ENCODE assay signal across 10 mouse cellular contexts in the genomic region with DNA sequence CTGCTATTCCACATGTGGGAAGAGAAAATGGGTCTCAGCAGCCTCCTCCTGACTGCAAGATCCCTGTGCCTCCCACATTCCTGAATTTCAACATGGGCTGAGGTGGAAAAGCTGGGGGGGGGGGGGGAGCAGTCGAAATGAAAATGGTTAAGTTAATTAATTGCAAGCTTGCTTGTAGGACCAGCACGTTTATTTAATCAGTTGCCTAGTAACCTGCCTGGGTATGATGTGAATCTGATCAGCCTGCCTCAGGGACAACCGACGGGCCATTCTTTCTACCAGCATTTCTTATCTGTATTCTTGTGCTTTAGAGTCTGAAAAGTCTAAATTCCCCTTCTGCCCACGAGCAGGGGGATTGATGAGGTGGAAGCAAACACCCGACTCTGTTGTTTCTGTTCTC.
DNase-seq lines count a peak whose midpoint lies in the region; ATAC-seq and TF ChIP-seq lines count a peak whose summit lies in the region.
"Had no signal": no experiment of that assay in that cellular context is flagged by ENCODE, and none has a peak within 500 bp of the region (broad histone marks: within the 10 kb centered on the region; RNA-seq: fewer than 3 reads in every experiment).

No protein-coding gene starts in this region.

- no peak overlapping the region for H3K4me3 ChIP-seq in intestine, embryonic 14.5 days (ENCODE audit: low read depth, low read length)
- no peak overlapping the region for H3K4me3 ChIP-seq in intestine, postnatal 0 days (ENCODE audit: low read depth, low read length)
- no peak overlapping the region for H3K4me3 ChIP-seq in forebrain, embryonic 10.5 days
- no peak overlapping the region for H3K4me3 ChIP-seq in kidney, embryonic 14.5 days (ENCODE audit: low read length)
- no peak overlapping the region for H3K4me3 ChIP-seq in midbrain, postnatal 0 days (ENCODE audit: low read depth, low read length)
- no peak overlapping the region for H3K4me3 ChIP-seq in heart, embryonic 10.5 days
- H3K4me3 ChIP-seq: heart, embryonic 15.5 days had no signal

- peaks cover 11% of the 10 kb centered on the region for H3K4me1 ChIP-seq in intestine, embryonic 14.5 days (replicated peaks; ENCODE audit: control insufficient read depth, insufficient read depth, low read length)
- H3K4me1 ChIP-seq in intestine, postnatal 0 days (replicated peaks; ENCODE audit: control insufficient read depth, insufficient read depth, low read length): no peaks in the 10 kb centered on the region
- H3K4me1 ChIP-seq in forebrain, embryonic 10.5 days: peaks cover 36% of the 10 kb centered on the region
- H3K4me1 ChIP-seq in kidney, embryonic 14.5 days (ENCODE audit: control insufficient read depth, insufficient read depth, low read length): peaks cover 8% of the 10 kb centered on the region; the same call in 1 of the 2 replicates
- H3K4me1 ChIP-seq in midbrain, postnatal 0 days (ENCODE audit: insufficient read depth, low read length): peaks cover 6% of the 10 kb centered on the region; the same call in 1 of the 2 replicates
- peaks cover 11% of the 10 kb centered on the region; the same call in 1 of the 2 replicates for H3K4me1 ChIP-seq in heart, embryonic 10.5 days

- no peak for ATAC-seq in intestine, embryonic 14.5 days (replicated peaks; ENCODE audit: low FRiP score, low TSS enrichment, low read depth)
- ATAC-seq in intestine, postnatal 0 days: no peak
- no peak for ATAC-seq in kidney, embryonic 14.5 days (ENCODE audit: low FRiP score, low TSS enrichment)
- ATAC-seq in midbrain, postnatal 0 days (ENCODE audit: low FRiP score): no peak
- no peak for ATAC-seq in erythroid progenitor cell, adult 5-6 weeks (replicated peaks; ENCODE audit: low FRiP score, poor library complexity, severe bottlenecking)

- no peak for TF ChIP-seq CTCF in intestine, postnatal 0 days (IDR thresholded peaks at IDR 0.05; ENCODE audit: low read depth)
- TF ChIP-seq CTCF in midbrain, postnatal 0 days (IDR thresholded peaks at IDR 0.05): no peak

- peak overlapping the region; percentile 40 for H3K4me2 ChIP-seq in intestine, embryonic 14.5 days (ENCODE audit: low read length)
- H3K4me2 ChIP-seq in intestine, postnatal 0 days (replicated peaks; ENCODE audit: low read depth): no peak overlapping the region
- peak overlapping the region; percentile 30; the same call in 1 of the 2 replicates for H3K4me2 ChIP-seq in kidney, embryonic 14.5 days (replicated peaks; ENCODE audit: low read depth, low read length)
- no peak overlapping the region for H3K4me2 ChIP-seq in midbrain, postnatal 0 days (ENCODE audit: low read depth, low read length, poor library complexity, severe bottlenecking)
- H3K4me2 ChIP-seq: heart, embryonic 15.5 days had no signal

- H3K36me3 ChIP-seq in intestine, embryonic 14.5 days (ENCODE audit: control insufficient read depth, insufficient read depth, low read length): no peaks in the 10 kb centered on the region
- H3K36me3 ChIP-seq in intestine, postnatal 0 days (ENCODE audit: control insufficient read depth, insufficient read depth): no peaks in the 10 kb centered on the region
- H3K36me3 ChIP-seq in forebrain, embryonic 10.5 days (replicated peaks): no peaks in the 10 kb centered on the region
- no peaks in the 10 kb centered on the region for H3K36me3 ChIP-seq in kidney, embryonic 14.5 days (ENCODE audit: control insufficient read depth, insufficient read depth, low read length)
- no peaks in the 10 kb centered on the region for H3K36me3 ChIP-seq in midbrain, postnatal 0 days (ENCODE audit: insufficient read depth, low read length)
- H3K36me3 ChIP-seq in heart, embryonic 10.5 days: no peaks in the 10 kb centered on the region
- H3K36me3 ChIP-seq: heart, embryonic 15.5 days had no signal

- no peak for DNase-seq in intestine, embryonic 14.5 days (ENCODE audit: low spot score)
- DNase-seq in forebrain, embryonic 10.5 days (ENCODE audit: extremely low spot score, low spot score): peak; percentile 40
- no peak for DNase-seq in midbrain, postnatal 0 days (ENCODE audit: low spot score)
- DNase-seq in left cerebral cortex, adult 9 months (ENCODE audit: low spot score in 2 of 2): no peak
- no peak for DNase-seq in heart, embryonic 10.5 days (ENCODE audit: low spot score)
- DNase-seq: thymus, adult 2 months had no signal

- no peaks in the 10 kb centered on the region for H3K27me3 ChIP-seq in intestine, embryonic 14.5 days (replicated peaks; ENCODE audit: control insufficient read depth, insufficient read depth, low read length)
- no peaks in the 10 kb centered on the region for H3K27me3 ChIP-seq in intestine, postnatal 0 days (replicated peaks; ENCODE audit: control insufficient read depth, insufficient read depth, low read length)
- no peaks in the 10 kb centered on the region for H3K27me3 ChIP-seq in forebrain, embryonic 10.5 days (ENCODE audit: poor library complexity, severe bottlenecking)
- no peaks in the 10 kb centered on the region for H3K27me3 ChIP-seq in kidney, embryonic 14.5 days (ENCODE audit: control insufficient read depth, insufficient read depth, low read length)
- no peaks in the 10 kb centered on the region for H3K27me3 ChIP-seq in midbrain, postnatal 0 days (ENCODE audit: insufficient read depth, low read length)
- no peaks in the 10 kb centered on the region for H3K27me3 ChIP-seq in heart, embryonic 10.5 days (ENCODE audit: insufficient read depth, poor library complexity, severe bottlenecking)
- H3K27me3 ChIP-seq: heart, embryonic 15.5 days had no signal

- peak overlapping the region; percentile 23; the same call in 1 of the 2 replicates for H3K27ac ChIP-seq in intestine, embryonic 14.5 days (ENCODE audit: low read depth)
- H3K27ac ChIP-seq in intestine, postnatal 0 days (ENCODE audit: low read depth, low read length): no peak overlapping the region
- H3K27ac ChIP-seq in forebrain, embryonic 10.5 days: peak overlapping the region; percentile 78
- no peak overlapping the region for H3K27ac ChIP-seq in kidney, embryonic 14.5 days (ENCODE audit: low read depth, low read length)
- peak overlapping the region; percentile 32; the same call in 1 of the 2 replicates for H3K27ac ChIP-seq in midbrain, postnatal 0 days (ENCODE audit: low read depth, low read length)
- no peak overlapping the region for H3K27ac ChIP-seq in heart, embryonic 10.5 days
- H3K27ac ChIP-seq: heart, embryonic 15.5 days had no signal

- no peak overlapping the region for H3K9ac ChIP-seq in intestine, embryonic 14.5 days (ENCODE audit: low read length)
- no peak overlapping the region for H3K9ac ChIP-seq in intestine, postnatal 0 days (ENCODE audit: low read depth, low read length)
- H3K9ac ChIP-seq in kidney, embryonic 14.5 days (ENCODE audit: low read depth, low read length): no peak overlapping the region
- H3K9ac ChIP-seq in midbrain, postnatal 0 days (replicated peaks; ENCODE audit: low read length, poor library complexity, severe bottlenecking): no peak overlapping the region
- H3K9ac ChIP-seq: heart, embryonic 15.5 days had no signal

- H3K9me3 ChIP-seq in intestine, embryonic 14.5 days (ENCODE audit: control insufficient read depth, low read length): no peaks in the 10 kb centered on the region
- H3K9me3 ChIP-seq in intestine, postnatal 0 days (ENCODE audit: control insufficient read depth): no peaks in the 10 kb centered on the region
- no peaks in the 10 kb centered on the region for H3K9me3 ChIP-seq in forebrain, embryonic 10.5 days
- H3K9me3 ChIP-seq in kidney, embryonic 14.5 days (ENCODE audit: control insufficient read depth, low read length): no peaks in the 10 kb centered on the region
- H3K9me3 ChIP-seq in midbrain, postnatal 0 days (ENCODE audit: low read length): no peaks in the 10 kb centered on the region
- H3K9me3 ChIP-seq in heart, embryonic 10.5 days: no peaks in the 10 kb centered on the region
- H3K9me3 ChIP-seq: heart, embryonic 15.5 days had no signal

- WGBS in intestine, embryonic 14.5 days: 7% methylated on average over 6 of the region's 6 CpGs
- 8% methylated on average over 6 of the region's 6 CpGs for WGBS in intestine, postnatal 0 days
- WGBS in forebrain, embryonic 10.5 days: 9% methylated on average over 6 of the region's 6 CpGs
- WGBS in kidney, embryonic 14.5 days: 10% methylated on average over 6 of the region's 6 CpGs
- 5% methylated on average over 6 of the region's 6 CpGs for WGBS in midbrain, postnatal 0 days
- WGBS in heart, embryonic 10.5 days: 16% methylated on average over 6 of the region's 6 CpGs

Comparison
In these comparisons a context has a peak if more than half of its experiments do, and no peak if none do; other contexts are left out.
1. H3K27ac ChIP-seq: peak in intestine, embryonic 14.5 days (single experiment), forebrain, embryonic 10.5 days (single experiment) and midbrain, postnatal 0 days (single experiment); none in intestine, postnatal 0 days (single experiment), kidney, embryonic 14.5 days (single experiment) and heart, embryonic 10.5 days (single experiment).
2. H3K4me2 ChIP-seq: peak in intestine, embryonic 14.5 days (single experiment) and kidney, embryonic 14.5 days (single experiment); none in intestine, postnatal 0 days (single experiment) and midbrain, postnatal 0 days (single experiment).